Mouse (Mus musculus): Measurements from ENCODE around the gene Ing4. TPM values are rescaled to one million over a fixed set of nuclear protein-coding genes. Genes with fewer than 3 reads are reported as not detected.

Ing4 gene
- 99.0 and 112 TPM in 2 replicates for polyA plus RNA-seq (2014; fragmentation: Nextera tagmentation; extraction: Ambion mirVana)

DNA sequence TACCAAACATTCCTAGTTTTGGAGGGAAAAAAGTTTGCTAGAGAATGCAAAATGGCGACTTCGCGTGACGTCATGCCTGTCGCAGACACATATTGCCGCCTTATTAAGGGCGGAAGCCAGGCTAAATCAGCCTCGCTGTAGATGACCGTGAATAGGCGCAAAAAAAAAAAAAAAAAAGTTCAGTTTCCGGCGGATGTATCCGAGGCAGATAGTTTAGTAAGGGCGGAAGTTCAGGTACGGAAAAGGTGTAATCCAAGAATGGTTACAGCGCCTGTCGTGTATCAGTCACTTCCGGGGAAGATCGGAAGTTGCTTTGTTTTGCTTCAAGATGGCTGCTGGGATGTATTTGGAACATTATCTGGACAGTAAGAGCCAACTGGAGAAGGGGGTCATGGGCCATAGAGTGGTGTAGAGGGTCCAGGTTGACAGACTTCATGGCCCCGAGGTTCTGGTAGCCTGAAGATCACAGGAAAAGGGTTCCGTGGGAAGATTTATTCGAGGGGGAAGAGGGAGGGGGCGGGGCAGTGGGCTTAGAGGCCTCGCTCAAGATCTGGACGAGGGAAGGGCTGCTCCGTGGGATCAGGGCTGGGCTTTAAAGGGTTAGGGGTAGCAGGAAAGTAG is at the start of gene Ing4:
Gene Ing4 (plus strand): TSS at position 228 of the 621 bp plus-strand sequence.
- Histone ChIP-seq H3K27ac (replicated peaks; ENCODE audit: low read depth, low read length) (peak within 1 kb of the TSS; percentile 85), H3K27me3 (replicated peaks; ENCODE audit: control insufficient read depth, insufficient read depth, low read length) (no peaks in the 10 kb centered on the region), H3K4me1 (ENCODE audit: control insufficient read depth, insufficient read depth, low read length) (peaks cover 8% of the 10 kb centered on the region; the same call in 1 of the 2 replicates), H3K4me2 (ENCODE audit: low read depth, low read length) (peak within 1 kb of the TSS; percentile 84), H3K9me3 (ENCODE audit: control insufficient read depth, low read length) (no peaks in the 10 kb centered on the region), H3K9ac (ENCODE audit: low read depth, low read length) (peak within 1 kb of the TSS; percentile 77), H3K4me3 (ENCODE audit: low read depth, low read length) (peak within 1 kb of the TSS; percentile 75), H3K36me3 (ENCODE audit: control insufficient read depth, insufficient read depth, low read length) (peaks cover 46% of the 10 kb centered on the region)
- under 1% methylated on average over 26 of the region's 26 CpGs for WGBS
- ATAC-seq (ENCODE audit: low read depth), result peak; percentile 97
- peak; percentile 99 for DNase-seq (ENCODE audit: low spot score)

DNA sequence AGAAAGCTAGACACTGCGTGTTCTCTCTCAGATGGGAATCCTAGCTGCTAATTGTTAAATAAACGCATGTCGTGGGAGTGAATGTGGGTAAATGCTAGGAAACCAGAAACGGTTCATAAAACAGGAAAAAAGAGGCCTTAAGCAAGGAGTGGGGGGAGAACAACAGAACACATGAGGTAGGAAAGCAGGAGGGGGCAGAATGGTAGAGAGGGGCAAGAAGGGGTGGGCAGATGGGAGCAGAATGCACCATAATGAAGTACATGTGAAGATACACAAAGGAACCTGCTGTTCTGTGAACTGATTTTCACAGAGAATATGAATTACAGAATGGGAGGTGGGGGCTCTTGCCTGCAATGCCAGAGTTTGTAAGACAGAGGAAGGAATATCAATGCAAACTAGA is 47.3 kb upstream of the Ing4 start:
- H3K27me3 ChIP-seq (replicated peaks; ENCODE audit: control insufficient read depth, insufficient read depth, low read length), result peaks cover 39% of the 10 kb centered on the region
- no peak overlapping the region for H3K9ac ChIP-seq (ENCODE audit: low read depth, low read length)
- WGBS, result 60% methylated on average over 4 of the region's 4 CpGs

DNA sequence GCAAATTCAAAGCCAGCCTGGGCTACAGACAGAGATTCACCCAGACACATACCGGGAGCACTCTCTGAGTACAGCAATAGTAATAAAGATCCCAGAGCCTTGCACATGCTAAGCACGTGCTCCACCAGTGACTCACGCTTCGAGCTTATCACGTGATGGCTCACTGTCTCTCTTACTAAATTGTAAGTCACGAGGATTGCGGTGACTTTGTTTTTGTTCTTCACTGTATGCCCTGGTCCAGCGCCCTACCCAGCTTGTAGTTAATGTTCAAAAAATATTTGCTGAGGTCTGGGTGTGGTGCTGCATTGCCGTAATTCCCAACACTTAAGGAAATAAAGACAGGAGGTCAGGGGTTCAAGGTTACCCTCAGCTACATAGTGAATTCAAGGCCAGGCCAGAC is 46.2 kb upstream of the Ing4 start:
- H3K27me3 ChIP-seq (replicated peaks; ENCODE audit: control insufficient read depth, insufficient read depth, low read length), result peaks cover 50% of the 10 kb centered on the region
- DNase-seq (ENCODE audit: low spot score) (no peak), ATAC-seq (ENCODE audit: low read depth) (no peak)
- WGBS, result 78% methylated on average over 9 of the region's 9 CpGs
- H3K27ac ChIP-seq (replicated peaks; ENCODE audit: low read depth, low read length), result no peak overlapping the region
- H3K36me3 ChIP-seq (ENCODE audit: control insufficient read depth, insufficient read depth, low read length), result no peaks in the 10 kb centered on the region
- H3K9me3 ChIP-seq (ENCODE audit: control insufficient read depth, low read length), result peaks cover 6% of the 10 kb centered on the region; the same call in 1 of the 2 replicates
- no peak overlapping the region for H3K9ac ChIP-seq (ENCODE audit: low read depth, low read length)
- H3K4me2 ChIP-seq (ENCODE audit: low read depth, low read length), result no peak overlapping the region
- peaks cover 4% of the 10 kb centered on the region for H3K4me1 ChIP-seq (ENCODE audit: control insufficient read depth, insufficient read depth, low read length)
- H3K4me3 ChIP-seq (ENCODE audit: low read depth, low read length), result no peak overlapping the region

More for the DNA sequence above, 47.3 kb upstream of the Ing4 start:
- ATAC-seq (ENCODE audit: low read depth) (no peak), DNase-seq (ENCODE audit: low spot score) (no peak)
- Histone ChIP-seq H3K27ac (replicated peaks; ENCODE audit: low read depth, low read length) (no peak overlapping the region), H3K4me1 (ENCODE audit: control insufficient read depth, insufficient read depth, low read length) (peaks cover 4% of the 10 kb centered on the region), H3K9me3 (ENCODE audit: control insufficient read depth, low read length) (peaks cover 6% of the 10 kb centered on the region; the same call in 1 of the 2 replicates), H3K36me3 (ENCODE audit: control insufficient read depth, insufficient read depth, low read length) (no peaks in the 10 kb centered on the region), H3K4me2 (ENCODE audit: low read depth, low read length) (no peak overlapping the region), H3K4me3 (ENCODE audit: low read depth, low read length) (no peak overlapping the region)

DNA sequence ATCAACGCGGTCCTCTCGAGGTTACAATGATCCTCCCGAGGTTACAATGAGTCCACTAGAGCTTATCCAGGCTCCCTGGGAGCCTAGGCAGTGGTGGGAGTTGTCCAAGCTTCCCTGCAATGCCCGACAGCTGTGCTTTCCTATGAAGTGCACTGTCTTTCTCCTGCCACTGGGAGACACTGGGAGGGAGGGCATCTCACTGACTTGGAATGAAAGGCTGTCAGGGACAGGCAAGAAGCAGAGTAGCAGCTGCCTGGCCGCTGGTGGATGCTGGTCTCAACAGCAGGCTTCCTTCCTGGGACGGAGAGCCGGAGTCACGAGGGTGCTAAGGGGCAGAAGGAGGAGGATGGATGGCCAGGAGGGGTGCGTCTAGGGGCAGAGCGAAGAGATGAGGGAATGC is 45.7 kb upstream of the Ing4 start:
- H3K36me3 ChIP-seq (ENCODE audit: control insufficient read depth, insufficient read depth, low read length), result no peaks in the 10 kb centered on the region
- H3K27me3 ChIP-seq (replicated peaks; ENCODE audit: control insufficient read depth, insufficient read depth, low read length), result peaks cover 56% of the 10 kb centered on the region
- peak; percentile 52; the same call in 1 of the 2 replicates for ATAC-seq (ENCODE audit: low read depth)
- no peak overlapping the region for H3K4me3 ChIP-seq (ENCODE audit: low read depth, low read length)
- peak overlapping the region; percentile 41; the same call in 1 of the 2 replicates for H3K9ac ChIP-seq (ENCODE audit: low read depth, low read length)
- H3K4me1 ChIP-seq (ENCODE audit: control insufficient read depth, insufficient read depth, low read length), result peaks cover 4% of the 10 kb centered on the region
- H3K9me3 ChIP-seq (ENCODE audit: control insufficient read depth, low read length), result peaks cover 6% of the 10 kb centered on the region; the same call in 1 of the 2 replicates
- DNase-seq (ENCODE audit: low spot score), result peak; percentile 59
- H3K4me2 ChIP-seq (ENCODE audit: low read depth, low read length), result no peak overlapping the region
- 17% methylated on average over 11 of the region's 11 CpGs for WGBS
- H3K27ac ChIP-seq (replicated peaks; ENCODE audit: low read depth, low read length), result no peak overlapping the region

DNA sequence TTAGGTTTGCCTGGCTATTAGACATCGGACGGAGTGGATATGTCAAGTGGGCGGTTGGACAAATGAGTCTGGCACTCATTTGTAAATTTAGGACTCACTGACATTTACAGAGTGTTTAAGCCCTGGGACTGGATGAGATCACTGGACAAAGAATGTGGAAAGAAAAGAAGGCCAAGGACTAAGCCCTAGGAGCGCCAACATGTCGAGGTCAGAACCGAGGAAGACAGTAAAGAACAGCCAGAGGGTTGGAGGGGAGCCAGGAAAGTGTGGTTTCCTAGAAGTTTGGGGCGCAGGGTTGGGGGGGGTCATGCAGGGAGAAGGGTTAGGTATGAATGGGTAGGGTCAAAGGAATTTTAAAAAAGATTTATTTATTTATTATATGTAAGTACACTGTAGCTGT is 44.3 kb upstream of the Ing4 start:
- WGBS, result 79% methylated on average over 7 of the region's 7 CpGs
- DNase-seq (ENCODE audit: low spot score) (no peak), ATAC-seq (ENCODE audit: low read depth) (no peak)
- no peak overlapping the region for H3K4me3 ChIP-seq (ENCODE audit: low read depth, low read length)
- H3K27me3 ChIP-seq (replicated peaks; ENCODE audit: control insufficient read depth, insufficient read depth, low read length), result peaks cover 68% of the 10 kb centered on the region
- no peak overlapping the region for H3K27ac ChIP-seq (replicated peaks; ENCODE audit: low read depth, low read length)
- H3K4me2 ChIP-seq (ENCODE audit: low read depth, low read length), result no peak overlapping the region
- H3K9ac ChIP-seq (ENCODE audit: low read depth, low read length), result no peak overlapping the region
- no peaks in the 10 kb centered on the region for H3K36me3 ChIP-seq (ENCODE audit: control insufficient read depth, insufficient read depth, low read length)
- H3K9me3 ChIP-seq (ENCODE audit: control insufficient read depth, low read length), result no peaks in the 10 kb centered on the region; the same call in 1 of the 2 replicates
- peaks cover 8% of the 10 kb centered on the region for H3K4me1 ChIP-seq (ENCODE audit: control insufficient read depth, insufficient read depth, low read length)

DNA sequence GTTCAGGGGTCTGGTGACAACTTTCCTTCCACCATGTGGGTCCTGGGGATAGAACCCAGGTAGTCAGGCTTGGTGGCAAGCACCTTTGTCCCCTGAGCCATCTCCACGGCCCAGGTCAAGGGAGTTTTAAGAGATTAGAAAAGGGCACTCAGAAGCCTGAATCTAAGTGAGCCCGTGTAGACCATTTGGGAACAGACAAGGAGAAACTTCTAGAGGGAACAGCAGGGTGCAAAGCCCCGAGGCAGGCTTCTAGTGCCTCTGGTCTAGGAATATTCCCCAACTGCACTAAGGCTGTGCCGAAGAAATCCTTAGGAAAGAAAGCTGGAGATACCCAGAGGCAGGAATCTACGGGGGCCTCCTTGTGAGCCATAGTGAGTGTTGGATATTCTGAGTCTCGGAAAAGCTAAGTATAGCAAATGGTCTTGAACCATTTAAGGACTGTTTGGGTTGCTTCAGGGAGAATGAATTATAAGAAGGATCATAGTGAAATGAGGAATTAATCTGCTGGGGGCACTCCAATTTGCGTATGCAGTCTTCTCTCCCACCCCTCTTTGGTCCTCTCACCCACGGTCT is 43.6 kb upstream of the Ing4 start:
- peak overlapping the region; percentile 75; the same call in 1 of the 2 replicates for H3K9ac ChIP-seq (ENCODE audit: low read depth, low read length)
- H3K27me3 ChIP-seq (replicated peaks; ENCODE audit: control insufficient read depth, insufficient read depth, low read length), result peaks cover 75% of the 10 kb centered on the region
- no peaks in the 10 kb centered on the region for H3K9me3 ChIP-seq (ENCODE audit: control insufficient read depth, low read length)
- peaks cover 8% of the 10 kb centered on the region for H3K4me1 ChIP-seq (ENCODE audit: control insufficient read depth, insufficient read depth, low read length)
- H3K36me3 ChIP-seq (ENCODE audit: control insufficient read depth, insufficient read depth, low read length), result no peaks in the 10 kb centered on the region
- H3K27ac ChIP-seq (replicated peaks; ENCODE audit: low read depth, low read length), result no peak overlapping the region
- DNase-seq (ENCODE audit: low spot score) (no peak), ATAC-seq (ENCODE audit: low read depth) (no peak)
- peak overlapping the region; percentile 68 for H3K4me3 ChIP-seq (ENCODE audit: low read depth, low read length)
- 44% methylated on average over 8 of the region's 8 CpGs for WGBS
- peak overlapping the region; percentile 99 for H3K4me2 ChIP-seq (ENCODE audit: low read depth, low read length)

DNA sequence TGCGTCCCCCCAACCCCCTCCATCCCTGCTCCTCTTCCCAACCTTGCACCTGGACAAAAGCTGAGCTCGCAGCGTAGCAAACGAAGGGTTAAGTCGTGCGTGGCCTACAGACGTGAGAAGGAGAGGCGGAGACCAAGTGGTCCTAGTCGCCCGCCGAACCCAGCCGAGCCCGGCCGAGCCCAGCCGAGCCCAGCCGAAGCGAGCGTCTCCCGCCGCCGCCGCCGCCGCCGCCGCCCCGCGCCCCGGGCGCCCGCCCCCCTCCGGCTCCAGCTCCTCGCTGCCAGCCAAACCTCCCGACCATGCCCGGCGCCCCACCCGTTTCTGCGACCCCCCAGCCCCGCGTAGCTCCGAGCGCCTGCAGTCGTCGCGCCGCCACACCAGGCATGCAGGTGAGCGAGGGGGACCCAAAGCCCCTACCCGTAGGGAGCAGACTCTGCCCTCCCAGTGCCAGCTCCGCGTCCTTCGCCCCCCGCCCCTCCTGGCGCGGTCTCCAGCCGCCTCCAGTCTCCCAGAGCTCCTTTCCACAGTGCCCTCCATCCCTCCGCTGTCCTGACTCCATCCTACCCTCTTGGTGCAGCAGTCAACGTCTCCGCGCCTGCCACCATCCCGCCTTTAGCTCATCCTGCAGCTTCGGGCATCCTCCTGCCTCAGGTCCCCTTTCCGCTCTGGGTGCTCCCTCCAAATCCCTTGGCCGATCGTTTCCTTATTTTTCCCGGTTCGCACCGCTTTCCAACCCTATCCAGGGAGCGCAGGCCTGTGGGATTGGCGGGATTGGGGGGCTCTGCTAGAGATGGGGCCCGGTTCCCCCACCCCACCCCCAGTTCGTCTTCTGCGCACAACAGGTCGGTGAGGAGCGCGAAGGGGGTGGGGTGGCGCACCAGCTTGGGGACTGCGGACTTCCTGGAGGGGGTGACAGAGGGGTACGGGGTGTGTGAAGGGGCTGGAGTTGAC is 42.7 kb upstream of the Ing4 start, which contains the start of gene Pianp:
Gene Pianp (plus strand): TSS at position 144 of the 951 bp plus-strand sequence.
- H3K4me3 ChIP-seq (ENCODE audit: low read depth, low read length), result peak within 1 kb of the TSS; percentile 68
- H3K9ac ChIP-seq (ENCODE audit: low read depth, low read length), result peak within 1 kb of the TSS; percentile 75
- peaks cover 82% of the 10 kb centered on the region for H3K27me3 ChIP-seq (replicated peaks; ENCODE audit: control insufficient read depth, insufficient read depth, low read length)
- H3K4me2 ChIP-seq (ENCODE audit: low read depth, low read length), result peak within 1 kb of the TSS; percentile 99
- peak; percentile 80 for DNase-seq (ENCODE audit: low spot score)
- H3K36me3 ChIP-seq (ENCODE audit: control insufficient read depth, insufficient read depth, low read length), result no peaks in the 10 kb centered on the region
- WGBS, result 2% methylated on average over 32 of the region's 78 CpGs
- H3K9me3 ChIP-seq (ENCODE audit: control insufficient read depth, low read length), result no peaks in the 10 kb centered on the region
- peaks cover 8% of the 10 kb centered on the region for H3K4me1 ChIP-seq (ENCODE audit: control insufficient read depth, insufficient read depth, low read length)
- H3K27ac ChIP-seq (replicated peaks; ENCODE audit: low read depth, low read length), result no peak within 1 kb of the TSS
- peak; percentile 88 for ATAC-seq (ENCODE audit: low read depth)

DNA sequence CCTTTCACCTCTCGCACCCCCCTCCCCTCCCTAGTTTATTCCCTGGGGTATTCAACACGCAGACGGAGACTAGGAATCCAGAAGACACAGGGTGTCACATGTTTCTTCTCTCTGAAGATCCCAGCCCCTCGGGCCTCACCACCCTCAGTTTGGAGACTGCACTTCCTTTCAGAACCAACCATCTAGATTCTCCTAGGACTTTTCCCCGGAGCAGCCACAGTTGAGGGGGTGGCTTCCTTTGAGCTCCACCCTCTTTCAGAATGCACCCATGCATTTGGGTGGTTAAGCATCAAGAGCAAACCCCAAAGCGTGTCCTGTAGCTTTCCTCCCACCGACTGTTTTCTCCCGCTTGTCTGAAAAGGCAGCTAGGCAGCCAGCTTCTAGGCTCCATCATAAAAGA is 41.5 kb upstream of the Ing4 start:
- Histone ChIP-seq H3K9ac (ENCODE audit: low read depth, low read length) (peak overlapping the region; percentile 75; the same call in 1 of the 2 replicates), H3K4me3 (ENCODE audit: low read depth, low read length) (peak overlapping the region; percentile 68; the same call in 1 of the 2 replicates), H3K27me3 (replicated peaks; ENCODE audit: control insufficient read depth, insufficient read depth, low read length) (peaks cover 82% of the 10 kb centered on the region), H3K9me3 (ENCODE audit: control insufficient read depth, low read length) (no peaks in the 10 kb centered on the region), H3K36me3 (ENCODE audit: control insufficient read depth, insufficient read depth, low read length) (no peaks in the 10 kb centered on the region), H3K4me2 (ENCODE audit: low read depth, low read length) (peak overlapping the region; percentile 99), H3K4me1 (ENCODE audit: control insufficient read depth, insufficient read depth, low read length) (peaks cover 8% of the 10 kb centered on the region), H3K27ac (replicated peaks; ENCODE audit: low read depth, low read length) (no peak overlapping the region)
- WGBS, result 9% methylated on average over 8 of the region's 8 CpGs
- no peak for DNase-seq (ENCODE audit: low spot score)
- no peak for ATAC-seq (ENCODE audit: low read depth)

All from embryonic facial prominence, embryonic 14.5 days (tissue).